Mouse (Mus musculus) granulocyte monocyte progenitor cell, adult 5-6 weeks (primary cell): ENCODE data around the gene Olfr680-ps1. TPM values are rescaled to one million over a fixed set of nuclear protein-coding genes. Genes with fewer than 3 reads are reported as not detected.
"Not testable (repeated sequence)": the region's sequence is repeated elsewhere in the genome, so short reads cannot be mapped to it uniquely, and the experiment has no call there.

Source experiments
- ATAC-seq: replicated peaks from 2 replicates; pipeline ENCODE4 v1.8.0; 2016; ENCODE audit warnings: mild to moderate bottlenecking, moderate TSS enrichment, inconsistent platforms; ENCODE audit not compliant: poor library complexity, severe bottlenecking
- total RNA-seq, 2 experiments: library from RNA; stranded (forward) in 1 of 2; stranded (reverse) in 1 of 2; fragments of 200-712, 200-1000 nt in 1 of 2; fragments of >200 nt in 1 of 2; fragmentation: Nextera tagmentation in 1 of 2; gene quantifications; 2 replicates each; pipeline ENCODE4 v1.2.3; 2014 to 2017

The Olfr680-ps1 gene
- total RNA-seq (2014; fragmentation: Nextera tagmentation) (not detected in 2 replicates), total RNA-seq (2017) (not detected in 2 replicates)

DNA sequence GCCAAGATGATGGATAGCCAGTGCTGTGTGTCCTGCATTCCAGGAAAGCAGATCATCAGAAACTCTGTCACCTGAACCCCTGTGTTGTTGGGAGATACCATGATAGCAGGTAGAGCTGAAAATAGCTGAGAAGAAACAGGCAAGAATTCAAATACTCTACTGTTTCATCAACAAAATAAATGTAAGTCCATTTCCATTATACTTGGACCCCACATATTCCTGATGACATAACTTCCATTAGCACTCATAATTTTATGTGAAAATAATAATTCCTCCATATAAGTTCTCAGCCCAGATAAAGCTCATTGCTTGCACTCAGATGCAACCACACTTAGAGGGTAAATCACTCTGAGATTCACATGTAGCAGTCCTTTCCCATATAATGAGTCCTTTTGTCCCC lies at the start of gene Olfr680-ps1:
Olfr680-ps1 (minus strand) TSS at position 101 of the 400 bp plus-strand sequence.
- ATAC-seq: not testable (repeated sequence)

DNA sequence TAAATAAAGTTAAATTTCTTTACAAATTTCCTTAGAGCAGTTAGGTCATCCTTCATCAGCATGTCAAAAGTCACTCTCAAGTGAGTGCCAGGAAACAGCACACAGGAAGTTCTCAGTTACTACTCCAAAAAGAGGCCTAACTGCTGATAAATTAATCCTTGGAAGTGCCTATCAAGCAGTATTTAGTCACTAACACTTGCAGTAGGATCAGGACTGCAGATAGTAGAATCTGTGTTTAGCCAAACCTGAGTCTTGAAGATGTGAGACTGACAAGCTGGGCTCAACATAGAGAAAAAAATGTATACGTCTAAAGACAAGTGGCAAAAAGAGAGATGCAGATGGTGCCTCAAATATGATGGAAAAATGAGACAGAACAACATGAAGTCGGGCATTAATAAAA lies 48.7 kb upstream of the Olfr680-ps1 start:
- no peak for ATAC-seq

DNA sequence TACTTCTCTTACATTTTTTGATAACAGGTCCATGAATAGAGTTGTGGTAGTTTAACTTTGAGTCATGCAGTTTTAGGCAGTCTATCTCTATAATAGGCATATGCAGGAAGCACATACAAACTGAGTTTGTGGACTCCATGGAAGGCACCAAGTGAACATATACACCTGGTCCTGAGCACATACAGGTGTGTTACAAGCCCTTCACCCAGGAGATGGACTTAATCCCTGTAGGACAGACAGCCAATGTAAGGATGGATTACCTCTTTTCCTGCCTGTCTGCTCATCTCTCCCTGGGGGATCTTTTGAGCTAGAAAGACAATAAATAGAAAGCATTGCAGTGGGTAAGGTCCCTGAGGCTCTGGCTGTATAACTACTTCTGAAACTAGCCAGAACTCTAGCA lies 23.9 kb upstream of the Olfr680-ps1 start, which contains the start of gene Olfr681:
Olfr681 (plus strand) TSS at position 301 of the 400 bp plus-strand sequence.
- ATAC-seq: no peak

DNA sequence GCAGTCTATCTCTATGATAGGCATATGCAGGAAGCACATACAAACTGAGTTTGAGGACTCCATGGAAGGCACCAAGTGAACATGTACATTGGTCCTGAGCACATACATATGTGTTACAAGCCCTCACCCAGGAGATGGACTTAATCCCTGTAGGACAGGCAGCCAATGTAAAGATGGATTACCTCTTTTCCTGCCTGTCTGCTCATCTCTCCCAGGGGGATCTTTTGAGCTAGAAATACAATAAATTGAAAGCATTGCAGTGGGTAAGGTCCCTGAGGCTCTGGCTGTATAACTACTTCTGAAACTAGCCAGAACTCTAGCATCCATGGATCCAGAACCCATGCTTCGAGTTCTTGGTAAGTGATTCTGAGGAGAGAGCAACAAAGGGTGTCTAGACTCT lies 11.7 kb downstream of the Olfr680-ps1 start, which contains the start of gene Olfr679:
Olfr679 (plus strand) TSS at position 301 of the 400 bp plus-strand sequence.
- no peak for ATAC-seq

DNA sequence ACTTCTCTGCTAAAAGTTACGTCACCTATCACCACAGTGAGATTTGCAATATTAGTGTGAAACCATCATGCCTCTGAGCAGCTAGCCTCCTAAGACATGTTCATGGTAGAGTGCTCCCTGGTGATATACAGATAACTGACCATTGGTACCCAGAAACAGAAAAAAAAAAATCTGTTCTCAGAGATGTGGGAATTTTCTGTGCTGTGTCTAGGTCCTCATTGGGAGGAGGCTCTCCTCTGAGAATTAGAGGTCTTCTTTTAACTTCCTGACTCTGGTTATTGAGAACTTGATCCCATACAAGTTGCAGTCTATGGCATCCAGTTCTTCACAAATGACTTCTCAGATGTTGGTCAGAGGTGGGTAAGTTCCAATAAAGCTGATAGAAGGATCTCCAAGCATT lies 28.4 kb downstream of the Olfr680-ps1 start, which contains the start of gene Olfr678:
Olfr678 (plus strand) TSS at position 301 of the 400 bp plus-strand sequence.
- ATAC-seq: no peak

DNA sequence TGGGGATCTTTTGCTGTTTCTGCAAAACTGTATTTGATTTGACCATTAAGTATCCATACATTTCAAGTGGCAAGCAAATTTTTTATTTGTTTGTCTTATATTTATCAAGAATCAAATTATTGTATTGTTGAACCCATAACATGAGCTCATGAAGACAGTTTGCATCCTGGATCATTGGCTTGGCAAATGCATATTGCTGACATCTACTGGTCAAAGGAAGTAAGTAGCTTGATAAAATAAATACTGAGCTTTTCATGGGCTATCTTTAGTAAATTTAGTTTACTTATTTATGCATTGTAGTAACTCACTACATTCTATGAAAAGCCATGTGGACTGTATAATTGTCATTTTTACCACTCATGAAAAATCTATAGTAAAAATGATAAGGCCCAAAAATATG lies 33.7 kb downstream of the Olfr680-ps1 start:
- no peak for ATAC-seq

Other genes starting within 250 kb of the Olfr680-ps1 start
- not detected in 2 replicates for gene Usp17la, start 235.8 kb downstream of the Olfr680-ps1 start, total RNA-seq (2014; fragmentation: Nextera tagmentation)
- gene Usp17la, start 235.8 kb downstream of the Olfr680-ps1 start, total RNA-seq (2017): not detected in 2 replicates
- gene Olfr665, start 214.8 kb downstream of the Olfr680-ps1 start, total RNA-seq (2014; fragmentation: Nextera tagmentation): not detected in 2 replicates
- gene Olfr665, start 214.8 kb downstream of the Olfr680-ps1 start, total RNA-seq (2017): not detected in 2 replicates
- not detected in 2 replicates for gene Olfr666, start 196.9 kb downstream of the Olfr680-ps1 start, total RNA-seq (2014; fragmentation: Nextera tagmentation)
- not detected in 2 replicates for gene Olfr666, start 196.9 kb downstream of the Olfr680-ps1 start, total RNA-seq (2017)
- gene Olfr667, start 171.3 kb downstream of the Olfr680-ps1 start, total RNA-seq (2014; fragmentation: Nextera tagmentation): not detected in 2 replicates
- gene Olfr667, start 171.3 kb downstream of the Olfr680-ps1 start, total RNA-seq (2017): not detected in 2 replicates
- not detected in 2 replicates for gene Olfr668, start 164.8 kb downstream of the Olfr680-ps1 start, total RNA-seq (2014; fragmentation: Nextera tagmentation)
- gene Olfr668, start 164.8 kb downstream of the Olfr680-ps1 start, total RNA-seq (2017): not detected in 2 replicates
- gene Olfr669, start 158.6 kb downstream of the Olfr680-ps1 start, total RNA-seq (2014; fragmentation: Nextera tagmentation): not detected in 2 replicates
- gene Olfr669, start 158.6 kb downstream of the Olfr680-ps1 start, total RNA-seq (2017): not detected in 2 replicates
- gene Olfr670, start 130.2 kb downstream of the Olfr680-ps1 start, total RNA-seq (2014; fragmentation: Nextera tagmentation): not detected in 2 replicates
- gene Olfr670, start 130.2 kb downstream of the Olfr680-ps1 start, total RNA-seq (2017): not detected in 2 replicates
- gene Olfr671, start 113.7 kb downstream of the Olfr680-ps1 start, total RNA-seq (2014; fragmentation: Nextera tagmentation): not detected in 2 replicates
- not detected in 2 replicates for gene Olfr671, start 113.7 kb downstream of the Olfr680-ps1 start, total RNA-seq (2017)
- not detected in 2 replicates for gene Olfr672, start 90.8 kb downstream of the Olfr680-ps1 start, total RNA-seq (2014; fragmentation: Nextera tagmentation)
- gene Olfr672, start 90.8 kb downstream of the Olfr680-ps1 start, total RNA-seq (2017): not detected in 2 replicates
- gene Olfr675, start 64.4 kb downstream of the Olfr680-ps1 start, total RNA-seq (2014; fragmentation: Nextera tagmentation): not detected in 2 replicates
- gene Olfr675, start 64.4 kb downstream of the Olfr680-ps1 start, total RNA-seq (2017): not detected in 2 replicates
- not detected in 2 replicates for gene Olfr676, start 60.1 kb downstream of the Olfr680-ps1 start, total RNA-seq (2014; fragmentation: Nextera tagmentation)
- not detected in 2 replicates for gene Olfr676, start 60.1 kb downstream of the Olfr680-ps1 start, total RNA-seq (2017)
- gene Olfr677, start 41.4 kb downstream of the Olfr680-ps1 start, total RNA-seq (2014; fragmentation: Nextera tagmentation): not detected in 2 replicates
- gene Olfr677, start 41.4 kb downstream of the Olfr680-ps1 start, total RNA-seq (2017): not detected in 2 replicates
- not detected in 2 replicates for gene Olfr678, start 28.3 kb downstream of the Olfr680-ps1 start, total RNA-seq (2014; fragmentation: Nextera tagmentation)
- gene Olfr678, start 28.3 kb downstream of the Olfr680-ps1 start, total RNA-seq (2017): not detected in 2 replicates
- not detected in 2 replicates for gene Olfr679, start 11.6 kb downstream of the Olfr680-ps1 start, total RNA-seq (2014; fragmentation: Nextera tagmentation)
- not detected in 2 replicates for gene Olfr679, start 11.6 kb downstream of the Olfr680-ps1 start, total RNA-seq (2017)
- gene Olfr681, start 24.0 kb upstream of the Olfr680-ps1 start, total RNA-seq (2014; fragmentation: Nextera tagmentation): not detected in 2 replicates
- not detected in 2 replicates for gene Olfr681, start 24.0 kb upstream of the Olfr680-ps1 start, total RNA-seq (2017)
- gene Olfr683, start 54.2 kb upstream of the Olfr680-ps1 start, total RNA-seq (2014; fragmentation: Nextera tagmentation): not detected in 2 replicates
- gene Olfr683, start 54.2 kb upstream of the Olfr680-ps1 start, total RNA-seq (2017): not detected in 2 replicates
- not detected in 2 replicates for gene Olfr684, start 70.8 kb upstream of the Olfr680-ps1 start, total RNA-seq (2014; fragmentation: Nextera tagmentation)
- not detected in 2 replicates for gene Olfr684, start 70.8 kb upstream of the Olfr680-ps1 start, total RNA-seq (2017)
- gene Olfr685, start 93.2 kb upstream of the Olfr680-ps1 start, total RNA-seq (2014; fragmentation: Nextera tagmentation): not detected in 2 replicates
- gene Olfr685, start 93.2 kb upstream of the Olfr680-ps1 start, total RNA-seq (2017): not detected in 2 replicates
- not detected in 2 replicates for gene Olfr686, start 114.7 kb upstream of the Olfr680-ps1 start, total RNA-seq (2014; fragmentation: Nextera tagmentation)
- not detected in 2 replicates for gene Olfr686, start 114.7 kb upstream of the Olfr680-ps1 start, total RNA-seq (2017)
- not detected in 2 replicates for gene Olfr688, start 195.3 kb upstream of the Olfr680-ps1 start, total RNA-seq (2014; fragmentation: Nextera tagmentation)
- gene Olfr688, start 195.3 kb upstream of the Olfr680-ps1 start, total RNA-seq (2017): not detected in 2 replicates
- not detected in 2 replicates for gene Olfr689, start 218.3 kb upstream of the Olfr680-ps1 start, total RNA-seq (2014; fragmentation: Nextera tagmentation)
- gene Olfr689, start 218.3 kb upstream of the Olfr680-ps1 start, total RNA-seq (2017): not detected in 2 replicates
- not detected in 2 replicates for gene Olfr690, start 241.3 kb upstream of the Olfr680-ps1 start, total RNA-seq (2014; fragmentation: Nextera tagmentation)
- gene Olfr690, start 241.3 kb upstream of the Olfr680-ps1 start, total RNA-seq (2017): not detected in 2 replicates
- gene Olfr691, start 249.5 kb upstream of the Olfr680-ps1 start, total RNA-seq (2014; fragmentation: Nextera tagmentation): not detected in 2 replicates
- not detected in 2 replicates for gene Olfr691, start 249.5 kb upstream of the Olfr680-ps1 start, total RNA-seq (2017)